Mouse (Mus musculus) kidney, adult 2 months (tissue): ENCODE results near the gene Ntng2.

ENCODE experiments used
- CTCF ChIP-seq: fragments of 200-500 bp; conservative IDR thresholded peaks from 2 replicates; pipeline ENCODE4 v1.5.1; 2011; ENCODE audit warnings: low read depth, mild to moderate bottlenecking, control low read depth, low read length, moderate library complexity, mixed read lengths; ENCODE audit not compliant: insufficient read depth, insufficient read length
- POLR2A ChIP-seq: fragments of 200-500 bp; IDR thresholded peaks from one replicate; pipeline ENCODE4 v1.6.1; 2011; ENCODE audit warnings: low read depth, low read length, control low read depth

GRCm38 (mm10) chr2:29248551-29248950 lies 4.3 kb downstream of the Ntng2 start:
- no peak for TF ChIP-seq CTCF
- no peak for TF ChIP-seq POLR2A
